Mouse (Mus musculus) layer of hippocampus, adult 2 months (tissue): ENCODE data around the gene Tacc2. TPM values are rescaled to one million over a fixed set of nuclear protein-coding genes. Genes with fewer than 3 reads are reported as not detected.

ENCODE experiments used
- DNase-seq, 2 experiments: peaks; one replicate each; pipeline ENCODE4 v3.0.0; 2022; ENCODE audit warnings: low spot score in 2 of 2
- H3K27ac ChIP-seq: fragments of 200-600 bp; 2 replicates; pipeline ENCODE4 v1.8.1; 2022
- H3K4me3 ChIP-seq: fragments of 200-600 bp; 2 replicates; pipeline ENCODE4 v1.8.1; 2022; ENCODE audit warnings: mild to moderate bottlenecking
- CTCF ChIP-seq: fragments of 200-600 bp; conservative IDR thresholded peaks from 2 replicates; pipeline ENCODE4 v1.8.1; 2022; ENCODE audit warnings: antibody characterized with exemption, mild to moderate bottlenecking, moderate library complexity
- total RNA-seq, 2 experiments: library from RNA; stranded (reverse); gene quantifications; 2 replicates each; pipeline ENCODE4 v1.2.3; 2021

Gene Tacc2
- total RNA-seq, 2 experiments from 2014 or later = 79.5 to 82.0 TPM

GRCm38 (mm10) chr7:130743239-130744025, 166.2 kb downstream of the Tacc2 start:
- H3K4me3 ChIP-seq = no peak overlapping the region
- DNase-seq = no peak
- TF ChIP-seq CTCF = no peak
- H3K27ac ChIP-seq = no peak overlapping the region

- peak; percentile 73 for TF ChIP-seq CTCF
- no peak for DNase-seq
- H3K27ac ChIP-seq = 0 out of 2 replicates have a peak overlapping the region, but pooled peaks have one; percentile 43
Measured at GRCm38 (mm10) chr7:130749165-130749564, 171.9 kb downstream of the Tacc2 start.

GRCm38 (mm10) chr7:130750752-130751490, 173.7 kb downstream of the Tacc2 start:
- no peak for TF ChIP-seq CTCF
- no peak overlapping the region for H3K4me3 ChIP-seq
- peak overlapping the region; percentile 43 for H3K27ac ChIP-seq
- DNase-seq = no peak

More at GRCm38 (mm10) chr7:130749165-130749564, 171.9 kb downstream of the Tacc2 start:
- no peak overlapping the region for H3K4me3 ChIP-seq

GRCm38 (mm10) chr7:130751678-130752077, 174.4 kb downstream of the Tacc2 start:
- Histone ChIP-seq H3K4me3 (no peak overlapping the region), H3K27ac (no peak overlapping the region)
- no peak for TF ChIP-seq CTCF
- DNase-seq = no peak

GRCm38 (mm10) chr7:130754790-130755189, 177.6 kb downstream of the Tacc2 start:
- no peak for DNase-seq
- Histone ChIP-seq H3K4me3 (no peak overlapping the region), H3K27ac (no peak overlapping the region)
- TF ChIP-seq CTCF = peak; percentile 71

GRCm38 (mm10) chr7:130756343-130756835, 179.2 kb downstream of the Tacc2 start:
- Histone ChIP-seq H3K4me3 (no peak overlapping the region), H3K27ac (no peak overlapping the region)
- DNase-seq = no peak
- no peak for TF ChIP-seq CTCF

- TF ChIP-seq CTCF = no peak
- Histone ChIP-seq H3K27ac (no peak overlapping the region), H3K4me3 (no peak overlapping the region)
- DNase-seq = no peak
Measured at GRCm38 (mm10) chr7:130757326-130757865, 180.2 kb downstream of the Tacc2 start.

GRCm38 (mm10) chr7:130762071-130762897, 185.0 kb downstream of the Tacc2 start:
- TF ChIP-seq CTCF = peak; percentile 81
- Histone ChIP-seq H3K27ac (no peak overlapping the region), H3K4me3 (no peak overlapping the region)
- peak; percentile 76 to 80 for DNase-seq

GRCm38 (mm10) chr7:130764160-130764559, 186.9 kb downstream of the Tacc2 start:
- Histone ChIP-seq H3K27ac (no peak overlapping the region), H3K4me3 (no peak overlapping the region)
- DNase-seq = no peak
- no peak for TF ChIP-seq CTCF

- Histone ChIP-seq H3K4me3 (no peak overlapping the region), H3K27ac (no peak overlapping the region)
- DNase-seq = no peak
- no peak for TF ChIP-seq CTCF
Measured at GRCm38 (mm10) chr7:130766411-130767170, 189.4 kb downstream of the Tacc2 start.

- H3K4me3 ChIP-seq = no peak overlapping the region
- DNase-seq = no peak
- H3K27ac ChIP-seq = no peak overlapping the region
- TF ChIP-seq CTCF = no peak
Measured at GRCm38 (mm10) chr7:130768151-130768550, 190.9 kb downstream of the Tacc2 start.

- Histone ChIP-seq H3K27ac (no peak overlapping the region), H3K4me3 (no peak overlapping the region)
- peak; percentile 98 for TF ChIP-seq CTCF
- peak; percentile 71 to 88 for DNase-seq
Measured at GRCm38 (mm10) chr7:130770707-130771106, 193.5 kb downstream of the Tacc2 start.
